Mouse (Mus musculus) bone marrow, adult 2 months (tissue): ENCODE data around the gene Fam210b.

Source experiments
- CTCF ChIP-seq: fragments of 200-500 bp; IDR thresholded peaks from 2 replicates; pipeline ENCODE4 v1.5.1; 2011; ENCODE audit warnings: low read length, control low read depth; ENCODE audit not compliant: control insufficient read depth, insufficient read depth
- POLR2A ChIP-seq: fragments of 200-500 bp; IDR thresholded peaks from 2 replicates; pipeline ENCODE4 v1.6.1; 2011; ENCODE audit warnings: low read depth, mild to moderate bottlenecking, control low read depth, low read length, borderline replicate concordance; ENCODE audit not compliant: control insufficient read depth

DNA sequence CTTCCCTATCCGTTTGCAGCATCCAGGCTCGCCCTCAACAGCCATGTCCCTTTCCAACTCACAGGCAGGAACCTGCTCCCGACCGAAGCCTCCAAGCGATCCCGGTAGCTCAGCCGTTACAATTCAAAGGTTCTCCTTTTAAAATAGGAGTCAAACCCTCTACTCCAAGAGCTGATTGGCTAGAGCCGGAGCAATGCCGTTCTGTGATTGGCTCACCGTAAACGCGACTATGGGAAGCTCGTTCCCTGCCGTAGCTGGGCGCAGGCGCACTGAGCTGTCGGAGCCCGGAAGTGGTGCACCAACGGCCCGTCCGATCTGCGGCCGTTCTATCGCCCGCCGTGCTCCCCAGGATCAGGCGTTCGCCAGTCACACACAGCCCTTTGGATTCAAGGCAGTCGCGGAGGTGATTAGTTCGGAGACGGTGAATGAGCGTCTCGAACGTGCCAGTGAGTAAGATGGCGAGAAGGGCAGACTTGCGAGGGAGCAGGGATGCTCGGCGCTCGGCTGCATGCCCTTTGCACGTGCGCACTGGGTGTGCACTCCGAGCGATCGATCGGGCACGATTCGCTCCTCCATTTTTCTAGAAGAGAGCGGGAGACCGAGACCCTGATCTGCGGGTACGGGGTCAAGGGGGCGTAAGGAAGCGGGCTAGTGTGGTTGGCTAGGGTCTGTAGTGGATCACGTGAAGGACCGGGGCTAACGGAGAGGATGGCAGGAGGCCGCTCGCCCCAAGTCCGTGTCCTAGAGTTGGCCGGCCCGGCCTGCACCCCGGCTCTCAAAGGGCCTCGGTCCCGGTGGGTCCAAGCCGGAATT is 25.3 kb downstream of the Fam210b start, which contains the start of the genes Aurka and Cstf1:
- TF ChIP-seq CTCF (peak; percentile 37; the same call in 1 of the 2 replicates), POLR2A (peak; percentile 64; the same call in 1 of the 2 replicates)
